Mouse (Mus musculus) heart, embryonic 14.5 days (tissue): ENCODE results near the gene Sh2b1. TPM values are rescaled to one million over a fixed set of nuclear protein-coding genes. Genes with fewer than 3 reads are reported as not detected.

Source experiments
- ATAC-seq: fragments of 200-750 bp; cut with Nextera tagmentation; 2 replicates; pipeline ENCODE4 v1.8.0; 2017; ENCODE audit warnings: low read depth, moderate TSS enrichment; ENCODE audit not compliant: insufficient number of reproducible peaks, insufficient read depth, low FRiP score
- H3K27ac ChIP-seq, 2 experiments: fragments of 200-500 bp in 1 of 2; fragments of 300-500 bp in 1 of 2; sonication (generic) in 1 of 2; replicated peaks in 1 of 2; 2 replicates each; pipeline ENCODE4 v1.5.1; 2012 to 2014; ENCODE audit warnings: low read depth in 2 of 2, low read length in 2 of 2, control low read depth in 1 of 2, mild to moderate bottlenecking in 1 of 2, mixed read lengths in 1 of 2; ENCODE audit not compliant: control insufficient read depth in 1 of 2, insufficient read depth in 1 of 2
- H3K27me3 ChIP-seq: fragments of 300-500 bp; sonication (generic); 2 replicates; pipeline ENCODE4 v1.6.1; 2014; ENCODE audit warnings: mild to moderate bottlenecking, low read length, control low read depth; ENCODE audit not compliant: control insufficient read depth, insufficient read depth
- H3K36me3 ChIP-seq: fragments of 300-500 bp; sonication (generic); 2 replicates; pipeline ENCODE4 v1.6.1; 2014; ENCODE audit warnings: mild to moderate bottlenecking, control low read depth, low read length, mixed read lengths; ENCODE audit not compliant: control insufficient read depth, insufficient read depth
- H3K4me1 ChIP-seq, 2 experiments: fragments of 200-500 bp in 1 of 2; fragments of 300-500 bp in 1 of 2; sonication (generic) in 1 of 2; 2 replicates each; pipeline ENCODE4 v1.6.1; 2012 to 2014; ENCODE audit warnings: low read length in 2 of 2, control low read depth in 1 of 2, mixed read lengths in 1 of 2; ENCODE audit not compliant: control insufficient read depth in 2 of 2, insufficient read depth in 2 of 2
- H3K4me2 ChIP-seq: fragments of 300-500 bp; sonication (generic); 2 replicates; pipeline ENCODE4 v1.6.1; 2014; ENCODE audit warnings: mild to moderate bottlenecking, low read length
- H3K4me3 ChIP-seq, 2 experiments: fragments of 200-500 bp in 1 of 2; fragments of 300-500 bp in 1 of 2; sonication (generic) in 1 of 2; 2 replicates each; pipeline ENCODE4 v1.5.1; 2012 to 2014; ENCODE audit warnings: low read length in 2 of 2, mild to moderate bottlenecking in 2 of 2, control low read depth in 1 of 2, low read depth in 1 of 2, moderate library complexity in 1 of 2; ENCODE audit not compliant: control insufficient read depth in 1 of 2, insufficient read depth in 1 of 2
- H3K9ac ChIP-seq: fragments of 300-500 bp; sonication (generic); 2 replicates; pipeline ENCODE4 v1.6.1; 2014; ENCODE audit warnings: mild to moderate bottlenecking, low read length
- H3K9me3 ChIP-seq: fragments of 300-500 bp; sonication (generic); 2 replicates; pipeline ENCODE4 v1.6.1; 2016; ENCODE audit warnings: low read length, control low read depth; ENCODE audit not compliant: control insufficient read depth
- WGBS: fragments of 180-500 bp; shearing (Covaris S2); extraction: QIAGEN DNeasy Blood & Tissue Kit; methylation state at CpG from one replicate; pipeline ENCODE4 v1.1.7; 2014; 5-methylcytosine and 5-hydroxymethylcytosine counted together
- polyA plus RNA-seq: library from polyadenylated mRNA; unstranded; fragments of >200 nt; fragmentation: Nextera tagmentation; extraction: Ambion mirVana; gene quantifications from 2 replicates; pipeline ENCODE4 v1.2.1, GENCODE M21; 2014

The Sh2b1 gene
- polyA plus RNA-seq, 1 experiment from 2014 or later = 39.0 TPM

DNA sequence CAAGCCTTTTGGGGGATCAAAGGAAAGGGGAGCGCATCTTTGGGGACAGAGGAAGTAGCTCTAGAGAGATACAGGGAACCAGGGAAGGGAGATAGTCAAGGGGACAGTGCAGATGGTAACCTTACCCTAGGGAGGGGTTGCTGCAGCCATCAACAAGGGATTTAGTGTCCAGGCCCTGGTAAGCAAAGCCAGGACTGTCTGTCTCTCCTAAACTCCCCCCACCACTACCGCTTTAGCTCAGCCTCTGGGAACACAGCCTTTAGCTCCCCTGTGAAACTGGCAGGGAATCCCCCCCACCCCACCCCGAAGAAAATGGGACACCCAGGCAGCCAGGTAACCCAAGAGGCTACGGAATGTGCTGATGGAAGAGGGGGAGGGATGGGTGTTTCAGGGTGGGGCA is 11.7 kb downstream of the Sh2b1 start:
- no peak overlapping the region for H3K4me2 ChIP-seq
- no peak overlapping the region for H3K9ac ChIP-seq
- WGBS = 60% methylated on average over 4 of the region's 4 CpGs
- no peaks in the 10 kb centered on the region for H3K9me3 ChIP-seq
- no peak for ATAC-seq
- no peak overlapping the region for H3K27ac ChIP-seq
- no peaks in the 10 kb centered on the region for H3K27me3 ChIP-seq
- H3K36me3 ChIP-seq = peaks cover 25% of the 10 kb centered on the region
- H3K4me1 ChIP-seq = peaks cover 32 to 34% of the 10 kb centered on the region in 2 experiments
- no peak overlapping the region for H3K4me3 ChIP-seq

DNA sequence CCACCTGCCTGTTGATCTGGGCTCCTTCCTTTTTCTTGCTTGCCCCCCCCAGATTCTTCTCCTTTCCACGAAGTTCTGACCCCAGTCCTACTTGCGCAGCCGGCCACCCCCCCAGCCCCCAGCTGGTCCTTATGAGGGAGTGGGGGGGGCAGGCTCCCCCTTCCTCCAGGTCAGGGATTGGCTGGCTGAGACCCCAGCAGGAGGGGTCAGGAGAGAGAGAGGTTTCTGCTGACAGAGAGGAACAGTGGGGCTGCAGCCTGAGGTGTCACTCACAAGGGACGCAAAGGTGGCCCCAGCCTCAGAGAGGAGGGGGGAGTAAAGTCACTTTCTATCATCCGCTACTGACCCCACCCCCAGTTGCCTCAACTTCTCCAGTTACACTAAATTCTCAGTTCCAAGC is 12.2 kb downstream of the Sh2b1 start, which contains the start of gene Atp2a1:
Gene Atp2a1 (minus strand): TSS at position 105 of the 400 bp plus-strand sequence.
- Histone ChIP-seq H3K4me2 (no peak within 1 kb of the TSS), H3K4me1 (peaks cover 36 to 37% of the 10 kb centered on the region in 2 experiments), H3K4me3 (no peak within 1 kb of the TSS), H3K36me3 (peaks cover 20% of the 10 kb centered on the region), H3K9ac (no peak within 1 kb of the TSS), H3K27ac (no peak within 1 kb of the TSS), H3K9me3 (no peaks in the 10 kb centered on the region), H3K27me3 (no peaks in the 10 kb centered on the region)
- ATAC-seq = no peak
- 47% methylated on average over 5 of the region's 5 CpGs for WGBS

DNA sequence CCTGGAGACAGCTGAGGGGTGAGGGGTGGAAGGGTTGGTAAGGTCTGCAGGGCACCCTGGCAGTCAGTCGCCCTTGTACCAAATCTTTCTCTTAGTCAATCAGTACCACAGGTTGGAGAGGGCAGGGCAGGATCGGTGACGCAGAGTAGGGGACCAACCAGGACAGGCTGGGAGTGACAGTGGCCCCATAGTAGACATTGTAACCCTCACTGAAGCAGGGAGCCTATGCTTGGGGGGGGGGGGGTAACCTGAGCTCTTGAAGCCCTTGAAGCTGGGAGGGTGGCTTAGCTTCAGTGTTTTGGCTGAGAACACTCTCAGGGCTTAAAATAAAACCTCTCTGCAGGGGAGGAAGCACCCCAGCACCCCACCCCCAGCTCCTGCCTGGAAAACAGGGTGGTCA is 13.6 kb downstream of the Sh2b1 start:
- WGBS = 70% methylated on average over 3 of the region's 3 CpGs
- H3K4me3 ChIP-seq = no peak overlapping the region
- no peak for ATAC-seq
- H3K27ac ChIP-seq = no peak overlapping the region
- no peak overlapping the region for H3K9ac ChIP-seq
- H3K36me3 ChIP-seq = peaks cover 6% of the 10 kb centered on the region
- H3K9me3 ChIP-seq = no peaks in the 10 kb centered on the region
- no peaks in the 10 kb centered on the region for H3K27me3 ChIP-seq
- peaks cover 36 to 37% of the 10 kb centered on the region in 2 experiments for H3K4me1 ChIP-seq
- no peak overlapping the region for H3K4me2 ChIP-seq

DNA sequence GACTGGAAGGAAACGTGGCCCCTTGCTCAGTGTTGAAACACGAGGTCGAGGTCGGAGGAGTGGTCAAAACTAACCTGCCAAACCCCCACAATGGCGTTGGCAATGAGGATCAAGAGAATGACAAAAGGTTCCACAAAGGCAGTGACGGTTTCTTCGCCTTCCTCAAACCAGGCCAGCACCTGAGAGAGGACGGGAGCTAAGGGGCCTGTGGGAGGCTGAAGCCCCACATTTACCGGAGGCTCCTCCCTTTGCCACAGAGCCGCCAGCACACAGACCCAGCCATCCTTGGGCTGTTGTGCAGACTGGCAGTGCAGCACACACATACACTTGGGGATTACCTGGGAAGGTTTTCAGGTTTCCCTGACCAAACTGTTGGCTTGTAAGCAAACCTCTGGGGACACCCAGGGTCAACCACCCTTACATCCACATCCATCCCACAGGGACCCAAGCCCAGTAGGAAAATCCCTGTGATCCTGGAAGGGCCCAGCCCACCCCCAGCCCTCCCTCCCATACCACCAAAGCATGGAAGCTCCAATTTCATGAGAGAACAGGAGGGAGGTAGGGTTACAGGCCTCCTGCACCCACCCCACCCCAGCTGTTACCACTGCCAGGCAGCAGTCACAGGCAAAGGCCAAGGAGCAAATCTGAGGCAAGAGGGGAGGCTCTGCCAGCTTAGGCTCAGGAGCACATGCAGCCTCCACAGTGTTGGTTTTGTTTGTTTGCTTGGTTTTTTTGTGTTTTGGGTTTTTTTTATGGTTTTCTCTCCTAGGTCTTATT is 14.4 kb downstream of the Sh2b1 start:
- no peak overlapping the region for H3K4me3 ChIP-seq
- H3K9ac ChIP-seq = no peak overlapping the region
- no peak overlapping the region for H3K27ac ChIP-seq
- 63% methylated on average over 10 of the region's 10 CpGs for WGBS
- no peaks in the 10 kb centered on the region for H3K9me3 ChIP-seq
- H3K4me2 ChIP-seq = no peak overlapping the region
- H3K27me3 ChIP-seq = no peaks in the 10 kb centered on the region
- H3K4me1 ChIP-seq = peaks cover 29 to 32% of the 10 kb centered on the region in 2 experiments
- H3K36me3 ChIP-seq = no peaks in the 10 kb centered on the region
- no peak for ATAC-seq

DNA sequence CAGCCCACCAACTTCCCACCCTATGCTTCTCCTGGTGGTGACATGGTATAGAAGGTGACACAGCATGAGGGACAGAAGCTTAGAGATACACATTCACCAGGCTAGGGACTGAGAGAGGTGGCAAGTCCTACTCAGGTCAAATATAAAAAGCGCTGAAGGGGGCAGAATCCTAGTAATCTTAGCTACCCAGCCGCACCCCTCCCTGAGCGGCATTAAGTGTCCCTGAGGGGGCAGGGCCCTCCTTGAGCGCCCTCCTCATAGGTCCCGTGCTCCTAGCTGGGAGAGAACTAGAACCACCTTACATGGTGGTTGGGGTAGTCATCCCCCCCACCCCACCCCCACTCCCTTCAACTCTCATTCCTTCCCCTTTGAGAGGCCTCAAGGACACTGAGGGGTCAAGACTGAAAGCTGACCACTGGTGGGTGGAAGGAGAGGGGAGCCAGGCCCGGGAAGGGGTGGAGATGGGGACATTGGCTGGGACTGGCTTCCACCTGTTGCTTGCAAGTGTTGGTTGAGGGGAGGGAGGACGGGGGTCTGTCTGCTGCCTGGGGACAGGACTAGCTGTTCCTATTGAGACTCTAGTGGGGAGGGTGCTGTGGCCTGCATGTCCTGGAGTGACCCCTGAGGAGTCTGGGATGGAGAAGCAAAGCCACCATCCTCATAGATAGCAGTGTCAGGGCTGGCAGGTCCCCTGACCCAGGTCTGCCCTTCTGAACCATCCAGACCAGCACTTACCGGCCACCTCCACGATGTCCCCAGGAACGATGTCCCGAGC is 16.2 kb downstream of the Sh2b1 start:
- Histone ChIP-seq H3K4me3 (no peak overlapping the region), H3K27me3 (no peaks in the 10 kb centered on the region), H3K4me2 (no peak overlapping the region), H3K4me1 (peaks cover 12 to 14% of the 10 kb centered on the region in 2 experiments), H3K9ac (no peak overlapping the region), H3K36me3 (no peaks in the 10 kb centered on the region), H3K27ac (no peak overlapping the region), H3K9me3 (no peaks in the 10 kb centered on the region)
- 65% methylated on average over 11 of the region's 11 CpGs for WGBS
- ATAC-seq = no peak

DNA sequence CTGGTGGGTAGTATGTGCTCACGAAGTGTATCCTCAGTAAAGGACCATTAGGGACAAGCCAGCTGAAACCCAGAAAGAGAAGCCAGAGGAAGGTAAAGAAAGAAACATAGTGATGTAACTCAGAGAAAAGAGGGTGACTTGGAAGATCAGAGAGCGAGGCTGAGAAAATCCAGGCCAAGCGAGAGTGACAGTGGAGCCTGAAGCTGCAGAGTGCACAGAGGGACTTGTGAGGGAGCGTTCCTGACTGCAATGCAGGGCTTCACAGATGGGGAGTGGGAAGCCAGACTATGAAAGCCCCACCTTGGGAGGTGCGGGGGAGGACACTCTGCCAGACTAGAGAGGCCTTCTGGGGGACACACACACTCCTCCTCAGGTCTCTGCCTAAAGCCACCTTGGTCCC is 17.0 kb downstream of the Sh2b1 start:
- Histone ChIP-seq H3K4me1 (peaks cover 12 to 13% of the 10 kb centered on the region in 2 experiments), H3K4me2 (no peak overlapping the region), H3K27me3 (no peaks in the 10 kb centered on the region), H3K4me3 (no peak overlapping the region), H3K36me3 (no peaks in the 10 kb centered on the region), H3K9me3 (no peaks in the 10 kb centered on the region), H3K9ac (no peak overlapping the region), H3K27ac (no peak overlapping the region)
- ATAC-seq = no peak
- whole genome bisulfite sequencing = 71% methylated on average over 5 of the region's 5 CpGs

DNA sequence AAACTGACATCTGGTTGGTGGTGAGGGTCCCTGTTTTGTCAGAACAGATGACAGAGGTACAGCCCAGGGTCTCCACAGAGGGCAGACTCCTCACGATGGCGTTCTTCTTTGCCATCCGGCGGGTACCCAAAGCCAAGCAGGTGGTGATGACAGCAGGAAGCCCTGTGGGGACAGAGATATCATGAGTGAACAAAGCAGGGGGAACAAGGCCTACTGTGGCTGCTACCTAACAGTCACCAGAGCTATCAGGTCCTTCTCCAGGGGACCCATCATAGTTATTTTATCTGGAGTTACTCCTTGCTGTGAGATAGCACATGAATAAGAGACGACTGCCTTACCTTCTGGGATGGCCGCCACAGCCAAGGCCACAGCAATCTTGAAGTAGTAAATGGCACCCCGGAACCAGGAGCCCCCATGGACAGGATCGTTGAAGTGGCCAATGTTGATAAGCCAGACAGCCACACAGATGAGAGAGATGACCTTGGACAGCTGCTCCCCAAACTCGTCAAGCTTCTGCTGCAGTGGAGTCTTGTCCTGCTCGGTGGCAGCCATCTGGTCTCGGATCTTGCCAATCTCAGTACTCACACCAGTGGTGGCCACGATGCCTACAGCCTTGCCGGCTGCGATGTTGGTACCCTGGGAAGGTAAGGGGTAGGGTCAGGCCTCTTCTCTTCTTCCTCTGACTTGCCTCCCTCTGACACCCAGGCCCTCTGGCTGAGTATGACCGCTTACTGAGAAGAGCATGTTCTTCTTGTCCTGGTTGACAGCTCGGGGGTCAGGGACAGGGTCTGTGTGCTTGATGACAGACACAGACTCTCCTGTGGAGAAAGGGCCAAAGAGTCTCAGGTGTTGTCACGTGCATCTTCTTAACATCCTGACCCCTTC is 18.6 kb downstream of the Sh2b1 start:
- Histone ChIP-seq H3K4me3 (no peak overlapping the region), H3K36me3 (no peaks in the 10 kb centered on the region), H3K27ac (no peak overlapping the region), H3K27me3 (no peaks in the 10 kb centered on the region), H3K9ac (no peak overlapping the region), H3K4me2 (no peak overlapping the region), H3K9me3 (no peaks in the 10 kb centered on the region), H3K4me1 (peaks cover 10 to 11% of the 10 kb centered on the region in 2 experiments)
- no peak for ATAC-seq
- WGBS = 71% methylated on average over 17 of the region's 17 CpGs
